Comparison of ENCODE assay signal across 21 mouse cellular contexts in the genomic region with DNA sequence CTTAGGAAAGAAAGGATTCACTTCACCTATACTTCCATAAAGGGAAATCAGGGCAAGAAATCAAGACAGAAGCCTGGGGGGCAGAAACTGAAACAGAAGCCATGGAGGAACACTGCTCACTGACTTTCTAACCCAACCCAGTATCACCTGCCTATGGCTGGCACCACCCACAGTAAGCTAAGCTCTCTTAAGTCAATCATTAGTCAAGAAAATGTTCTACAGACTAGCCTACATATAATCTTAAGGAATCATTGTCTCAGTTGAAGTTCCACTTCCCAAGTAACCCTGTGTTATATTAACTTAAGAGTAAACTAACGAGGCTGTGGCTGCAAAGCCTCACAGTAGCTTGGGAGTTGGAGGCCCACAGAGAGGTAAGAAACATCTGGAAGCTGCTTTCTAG. TPM values are rescaled to one million over a fixed set of nuclear protein-coding genes. Genes with fewer than 3 reads are reported as not detected.
DNase-seq lines count a peak whose midpoint lies in the region; ATAC-seq lines count a peak whose summit lies in the region.
"Had no signal": no experiment of that assay in that cellular context is flagged by ENCODE, and none has a peak within 500 bp of the region (broad histone marks: within the 10 kb centered on the region; RNA-seq: fewer than 3 reads in every experiment).

No protein-coding gene starts in this region.

- no peaks in the 10 kb centered on the region for H3K27me3 ChIP-seq in intestine, embryonic 15.5 days (replicated peaks)
- no peaks in the 10 kb centered on the region for H3K27me3 ChIP-seq in stomach, embryonic 16.5 days (ENCODE audit: control insufficient read depth, insufficient read depth, low read length)
- H3K27me3 ChIP-seq: CH12.LX; heart, embryonic 12.5 days; hindbrain, embryonic 12.5 days had no signal

- no peak overlapping the region for H3K4me2 ChIP-seq in intestine, embryonic 15.5 days (replicated peaks)
- no peak overlapping the region for H3K4me2 ChIP-seq in stomach, embryonic 16.5 days (ENCODE audit: low read depth, low read length)
- H3K4me2 ChIP-seq: embryonic facial prominence, embryonic 15.5 days; heart, embryonic 12.5 days; hindbrain, embryonic 12.5 days; midbrain, embryonic 12.5 days had no signal

- H3K4me3 ChIP-seq in intestine, embryonic 15.5 days (replicated peaks), result no peak overlapping the region
- no peak overlapping the region for H3K4me3 ChIP-seq in stomach, embryonic 16.5 days (replicated peaks; ENCODE audit: low read length)
- H3K4me3 ChIP-seq: embryonic facial prominence, embryonic 15.5 days; gastrocnemius, adult 2 months; heart, embryonic 12.5 days; hindbrain, embryonic 12.5 days; midbrain, embryonic 12.5 days had no signal

- no peak overlapping the region for H3K27ac ChIP-seq in intestine, embryonic 15.5 days
- no peak overlapping the region for H3K27ac ChIP-seq in stomach, embryonic 16.5 days (ENCODE audit: low read length)
- H3K27ac ChIP-seq: embryonic facial prominence, embryonic 15.5 days; gastrocnemius, adult 2 months; hindbrain, embryonic 12.5 days; liver, embryonic 14.5 days; midbrain, embryonic 12.5 days had no signal

- ATAC-seq in intestine, embryonic 15.5 days, result peak; percentile 98
- ATAC-seq in stomach, embryonic 16.5 days (ENCODE audit: insufficient read depth, low FRiP score), result peak; percentile 71; the same call in 1 of the 2 replicates
- no peak for ATAC-seq in CD4-positive, CD25-positive, alpha-beta regulatory T cell, adult 4 months
- ATAC-seq: inflammation-experienced regulatory T-cells, adult 6 months had no signal

- WGBS in intestine, embryonic 15.5 days, result 42% methylated on average over 1 of the region's 1 CpGs
- 34% methylated on average over 1 of the region's 1 CpGs for WGBS in stomach, embryonic 16.5 days

- H3K9ac ChIP-seq in intestine, embryonic 15.5 days, result no peak overlapping the region
- no peak overlapping the region for H3K9ac ChIP-seq in stomach, embryonic 16.5 days (ENCODE audit: low read length)
- H3K9ac ChIP-seq: embryonic facial prominence, embryonic 15.5 days; heart, embryonic 12.5 days; hindbrain, embryonic 12.5 days; liver, embryonic 14.5 days; midbrain, embryonic 12.5 days had no signal

- H3K36me3 ChIP-seq in intestine, embryonic 15.5 days, result no peaks in the 10 kb centered on the region
- no peaks in the 10 kb centered on the region for H3K36me3 ChIP-seq in stomach, embryonic 16.5 days (ENCODE audit: control insufficient read depth, insufficient read depth, low read length)
- H3K36me3 ChIP-seq: embryonic facial prominence, embryonic 15.5 days; heart, embryonic 12.5 days; hindbrain, embryonic 12.5 days; midbrain, embryonic 12.5 days had no signal

- no peaks in the 10 kb centered on the region for H3K4me1 ChIP-seq in intestine, embryonic 15.5 days (replicated peaks)
- peaks cover 3% of the 10 kb centered on the region; the same call in 1 of the 2 replicates for H3K4me1 ChIP-seq in stomach, embryonic 16.5 days (ENCODE audit: control insufficient read depth, insufficient read depth, low read length)
- H3K4me1 ChIP-seq: embryonic facial prominence, embryonic 15.5 days; heart, embryonic 12.5 days; hindbrain, embryonic 12.5 days had no signal

- H3K9me3 ChIP-seq in intestine, embryonic 15.5 days, result no peaks in the 10 kb centered on the region
- no peaks in the 10 kb centered on the region for H3K9me3 ChIP-seq in stomach, embryonic 16.5 days (replicated peaks; ENCODE audit: control insufficient read depth, low read length)
- H3K9me3 ChIP-seq: embryonic facial prominence, embryonic 15.5 days; heart, embryonic 12.5 days; hindbrain, embryonic 12.5 days; midbrain, embryonic 12.5 days had no signal

- peak; percentile 47 to 62 for DNase-seq in kidney, adult 8-10 months
- peak; percentile 59 for DNase-seq in kidney, postnatal 14 days
- no peak for DNase-seq in right cerebral cortex, postnatal 14 days
- DNase-seq in gastrocnemius, adult 18-20 months (ENCODE audit: low spot score), result no peak
- DNase-seq: adrenal gland, postnatal 14 days; cerebellum, postnatal 25 days; gastrocnemius, adult 2 months; heart, postnatal 14 days; thymus, postnatal 25 days had no signal

RNA-seq across cellular contexts. Expression of a gene that starts 35.6 kb away (rescaled TPM):
- 0.87 and 1.2 TPM in 2 replicates for polyA plus RNA-seq in intestine, embryonic 15.5 days (2015; fragmentation: Nextera tagmentation; extraction: Ambion mirVana)
- 1.3 and 1.6 TPM in 2 replicates for polyA plus RNA-seq in stomach, embryonic 16.5 days (2015; fragmentation: Nextera tagmentation; extraction: Ambion mirVana)
- polyA plus RNA-seq in CD4-positive, CD25-positive, alpha-beta regulatory T cell, adult 4 months (2017; shearing (Covaris generic)), result not detected
- 1 to 10 TPM in 1 of 2 experiments, under 1 TPM in 1; 0.83 to 1.9 TPM for total RNA-seq in gastrocnemius, adult 18-20 months (2021)
- total RNA-seq: CH12.LX; megakaryocyte progenitor cell, adult 5-6 weeks; MEL had no signal
- polyA plus RNA-seq: heart, embryonic 12.5 days; inflammation-experienced regulatory T-cells, adult 6 months; liver, embryonic 14.5 days had no signal

Comparison
In these comparisons a context has a peak if more than half of its experiments do, and no peak if none do; other contexts are left out.
1. DNase-seq: peak in kidney, adult 8-10 months (2 of 2) and kidney, postnatal 14 days (single experiment); none in right cerebral cortex, postnatal 14 days (single experiment) and gastrocnemius, adult 18-20 months (single experiment).